Mouse (Mus musculus) stomach, embryonic 16.5 days (tissue): ENCODE results near the gene Egf. TPM values are rescaled to one million over a fixed set of nuclear protein-coding genes. Genes with fewer than 3 reads are reported as not detected.

Experiments used
- ATAC-seq: fragments of 200-750 bp; cut with Nextera tagmentation; 2 replicates; pipeline ENCODE4 v1.8.0; 2017; ENCODE audit warnings: moderate number of reproducible peaks, moderate TSS enrichment; ENCODE audit not compliant: insufficient read depth, low FRiP score
- H3K27ac ChIP-seq: fragments of 300-500 bp; sonication (generic); 2 replicates; pipeline ENCODE4 v1.5.1; 2014; ENCODE audit warnings: low read length
- H3K27me3 ChIP-seq: fragments of 300-500 bp; sonication (generic); 2 replicates; pipeline ENCODE4 v1.6.1; 2014; ENCODE audit warnings: low read length, control low read depth, mixed read lengths; ENCODE audit not compliant: control insufficient read depth, insufficient read depth
- H3K36me3 ChIP-seq: fragments of 300-500 bp; sonication (generic); 2 replicates; pipeline ENCODE4 v1.6.1; 2014; ENCODE audit warnings: low read length; ENCODE audit not compliant: control insufficient read depth, insufficient read depth
- H3K4me1 ChIP-seq: fragments of 300-500 bp; sonication (generic); 2 replicates; pipeline ENCODE4 v1.6.1; 2014; ENCODE audit warnings: low read length, control low read depth, mixed read lengths; ENCODE audit not compliant: control insufficient read depth, insufficient read depth
- H3K4me2 ChIP-seq: fragments of 300-500 bp; sonication (generic); 2 replicates; pipeline ENCODE4 v1.6.1; 2014; ENCODE audit warnings: low read depth, low read length, mixed read lengths
- H3K4me3 ChIP-seq: fragments of 300-500 bp; sonication (generic); replicated peaks from 2 replicates; pipeline ENCODE4 v1.5.1; 2014; ENCODE audit warnings: mild to moderate bottlenecking, low read length
- H3K9ac ChIP-seq: fragments of 300-500 bp; sonication (generic); 2 replicates; pipeline ENCODE4 v1.6.1; 2014; ENCODE audit warnings: low read length
- H3K9me3 ChIP-seq: fragments of 300-500 bp; sonication (generic); replicated peaks from 2 replicates; pipeline ENCODE4 v1.6.1; 2016; ENCODE audit warnings: low read length, control low read depth; ENCODE audit not compliant: control insufficient read depth
- WGBS: fragments of 180-500 bp; shearing (Covaris S2); extraction: QIAGEN DNeasy Blood & Tissue Kit; methylation state at CpG from one replicate; pipeline ENCODE4 v1.1.7; 2014; 5-methylcytosine and 5-hydroxymethylcytosine counted together
- polyA plus RNA-seq: library from polyadenylated mRNA; unstranded; fragments of >200 nt; fragmentation: Nextera tagmentation; extraction: Ambion mirVana; gene quantifications from 2 replicates; pipeline ENCODE4 v1.2.1, GENCODE M21; 2015

Gene Egf
- polyA plus RNA-seq, 1 experiment from 2014 or later, result 2.2 TPM

DNA sequence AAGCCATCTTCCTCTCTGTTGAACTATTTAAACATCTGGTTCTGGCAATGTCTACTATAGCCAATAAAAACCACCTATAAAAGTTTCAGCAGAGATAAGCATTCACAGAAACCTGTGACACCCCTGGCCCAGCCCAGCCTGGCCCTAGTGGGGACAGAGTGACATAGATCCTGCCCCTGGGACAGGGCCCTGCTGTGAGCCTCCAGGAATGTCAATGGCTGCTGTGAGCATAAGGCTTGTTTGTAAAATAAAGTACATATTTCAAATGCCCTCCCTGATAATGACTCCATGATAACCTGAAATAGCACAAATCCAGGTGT is 104.9 kb downstream of the Egf start:
- Histone ChIP-seq H3K4me3 (no peak overlapping the region), H3K9me3 (no peaks in the 10 kb centered on the region; the same call in 1 of the 2 replicates), H3K27me3 (no peaks in the 10 kb centered on the region), H3K9ac (no peak overlapping the region), H3K36me3 (no peaks in the 10 kb centered on the region), H3K27ac (no peak overlapping the region), H3K4me1 (peaks cover 10% of the 10 kb centered on the region), H3K4me2 (no peak overlapping the region)
- no peak; the same call in 1 of the 2 replicates for ATAC-seq

DNA sequence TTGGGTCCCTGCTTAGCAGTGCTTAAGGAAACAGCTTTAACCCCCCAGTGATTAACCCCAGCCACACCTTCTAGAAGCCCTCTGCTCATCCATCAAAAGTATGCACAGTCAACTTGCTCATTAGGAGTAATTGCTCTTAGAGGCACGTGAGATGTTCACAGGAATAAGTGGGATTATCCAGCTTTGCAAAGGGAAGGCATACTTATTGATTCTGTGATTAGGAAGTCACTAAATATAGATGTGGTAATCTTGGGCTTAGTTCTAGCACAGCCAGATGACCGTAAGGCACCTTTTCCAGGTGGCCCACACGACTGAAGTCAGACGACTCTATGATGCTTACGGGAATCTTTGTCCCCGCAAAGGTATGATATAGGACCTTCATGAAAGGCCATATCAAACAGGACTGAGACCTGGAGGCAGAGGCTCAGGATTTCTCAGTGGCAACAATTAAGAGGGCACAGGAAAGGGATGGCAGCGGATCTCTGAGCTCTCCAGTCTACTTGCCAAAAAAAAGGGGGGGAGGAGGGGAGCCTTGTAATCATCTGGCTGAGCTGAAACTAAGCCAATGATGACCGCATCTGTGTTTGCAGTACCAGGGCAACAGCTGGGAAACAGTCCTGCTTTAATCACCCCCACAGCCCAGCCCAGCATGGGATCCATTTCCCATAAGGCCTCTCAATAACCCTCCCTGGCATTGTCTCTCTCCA is 105.4 kb downstream of the Egf start:
- H3K27ac ChIP-seq, result no peak overlapping the region
- H3K4me1 ChIP-seq, result peaks cover 10% of the 10 kb centered on the region
- no peak overlapping the region for H3K4me2 ChIP-seq
- no peaks in the 10 kb centered on the region for H3K36me3 ChIP-seq
- no peaks in the 10 kb centered on the region; the same call in 1 of the 2 replicates for H3K9me3 ChIP-seq
- 71% methylated on average over 8 of the region's 8 CpGs for WGBS
- no peak overlapping the region for H3K4me3 ChIP-seq
- H3K27me3 ChIP-seq, result no peaks in the 10 kb centered on the region
- ATAC-seq, result no peak; the same call in 1 of the 2 replicates
- no peak overlapping the region for H3K9ac ChIP-seq

DNA sequence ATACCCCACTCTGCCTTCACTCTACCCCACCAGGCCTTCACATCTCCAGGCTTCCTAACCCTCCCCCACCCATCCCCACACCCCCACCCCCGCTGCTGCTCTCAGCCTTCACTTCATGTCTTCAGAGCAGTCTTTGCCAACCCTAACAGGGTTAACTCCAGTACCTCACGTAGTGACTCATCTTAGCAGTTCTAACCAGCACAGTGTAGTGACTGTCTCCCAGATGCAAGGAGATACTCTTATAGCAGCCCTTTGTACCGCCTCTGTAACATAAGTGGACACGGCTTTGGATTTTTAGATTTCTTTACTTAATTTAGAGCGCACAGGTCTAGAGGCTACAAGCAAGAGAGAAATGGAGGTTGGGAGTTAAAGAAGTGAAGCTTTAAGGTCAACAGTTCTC is 106.5 kb downstream of the Egf start:
- Histone ChIP-seq H3K27ac (no peak overlapping the region), H3K27me3 (no peaks in the 10 kb centered on the region), H3K4me2 (no peak overlapping the region), H3K9ac (no peak overlapping the region), H3K9me3 (no peaks in the 10 kb centered on the region), H3K4me1 (peaks cover 10% of the 10 kb centered on the region), H3K4me3 (no peak overlapping the region), H3K36me3 (no peaks in the 10 kb centered on the region)
- no peak for ATAC-seq
- 81% methylated on average over 5 of the region's 5 CpGs for WGBS

DNA sequence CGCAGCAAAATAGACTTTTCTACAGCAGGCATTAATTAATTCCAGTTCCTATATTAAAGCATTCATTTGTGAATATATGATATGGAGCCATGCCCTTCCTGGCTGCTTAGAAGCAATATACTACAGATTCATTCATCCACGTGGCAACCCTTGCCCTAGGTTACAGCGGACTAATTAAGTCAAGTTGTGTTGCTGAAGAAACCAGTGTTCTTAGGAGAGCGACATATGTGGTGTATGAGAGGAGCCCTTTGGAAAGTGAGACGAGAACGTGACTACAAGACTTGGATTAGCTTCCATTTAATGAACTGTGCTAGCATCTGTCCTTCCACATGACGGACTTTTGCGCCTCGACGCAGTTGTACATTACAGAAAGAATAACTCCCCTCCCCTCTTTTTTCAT is 107.8 kb downstream of the Egf start:
- no peak overlapping the region for H3K4me3 ChIP-seq
- 89% methylated on average over 10 of the region's 10 CpGs for WGBS
- no peak overlapping the region for H3K9ac ChIP-seq
- H3K27ac ChIP-seq, result no peak overlapping the region
- peaks cover 10% of the 10 kb centered on the region for H3K4me1 ChIP-seq
- ATAC-seq, result no peak
- H3K9me3 ChIP-seq, result no peaks in the 10 kb centered on the region
- no peaks in the 10 kb centered on the region for H3K36me3 ChIP-seq
- no peaks in the 10 kb centered on the region for H3K27me3 ChIP-seq
- H3K4me2 ChIP-seq, result no peak overlapping the region

DNA sequence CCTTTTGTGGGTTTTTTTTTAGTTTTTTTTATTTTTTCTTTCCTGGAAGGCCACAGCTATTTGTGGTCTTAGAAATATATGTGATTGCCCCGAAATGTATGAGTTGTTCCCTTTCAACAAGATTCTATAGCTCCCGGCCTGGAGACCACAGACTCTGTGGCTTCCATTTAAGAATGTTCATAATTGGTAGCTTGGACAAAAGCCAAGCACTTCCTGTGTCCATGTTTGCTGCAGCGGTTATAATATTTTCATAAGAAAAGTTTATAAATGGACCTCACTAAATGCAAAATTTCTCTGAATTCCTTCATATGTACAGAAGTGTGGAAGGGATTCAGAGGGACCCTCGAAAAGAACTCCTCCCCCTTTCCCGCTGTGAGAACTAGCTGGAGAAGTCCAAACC is 108.3 kb downstream of the Egf start:
- no peak overlapping the region for H3K4me3 ChIP-seq
- H3K27ac ChIP-seq, result no peak overlapping the region
- no peaks in the 10 kb centered on the region for H3K27me3 ChIP-seq
- peaks cover 10% of the 10 kb centered on the region for H3K4me1 ChIP-seq
- no peak overlapping the region for H3K4me2 ChIP-seq
- ATAC-seq, result no peak
- H3K9me3 ChIP-seq, result no peaks in the 10 kb centered on the region
- no peaks in the 10 kb centered on the region for H3K36me3 ChIP-seq
- WGBS, result 58% methylated on average over 5 of the region's 5 CpGs
- H3K9ac ChIP-seq, result no peak overlapping the region

DNA sequence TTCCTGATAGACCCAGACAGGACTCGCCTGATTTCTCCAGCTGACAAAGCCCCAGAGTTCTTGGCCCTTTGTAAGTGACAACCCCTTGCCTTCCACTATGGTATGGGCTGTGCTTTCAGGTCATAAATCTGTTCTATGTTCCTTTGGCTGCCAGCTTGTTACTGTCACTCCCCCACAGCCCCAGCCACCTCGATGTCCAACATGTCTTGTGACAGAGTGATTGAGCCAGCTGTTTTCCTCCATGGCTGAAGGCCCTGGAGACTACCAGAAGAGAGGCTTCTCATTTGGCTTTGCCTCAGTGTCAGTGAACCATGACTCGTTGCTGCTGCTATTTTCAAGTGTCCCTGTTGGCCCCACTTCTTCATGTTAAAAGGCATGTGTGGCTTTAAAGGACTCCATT is 109.7 kb downstream of the Egf start:
- H3K27ac ChIP-seq, result no peak overlapping the region
- H3K4me3 ChIP-seq, result no peak overlapping the region
- H3K4me1 ChIP-seq, result peaks cover 10% of the 10 kb centered on the region
- H3K9me3 ChIP-seq, result no peaks in the 10 kb centered on the region
- WGBS, result 57% methylated on average over 3 of the region's 3 CpGs
- no peak overlapping the region for H3K4me2 ChIP-seq
- no peaks in the 10 kb centered on the region for H3K36me3 ChIP-seq
- no peaks in the 10 kb centered on the region for H3K27me3 ChIP-seq
- H3K9ac ChIP-seq, result no peak overlapping the region
- no peak for ATAC-seq

DNA sequence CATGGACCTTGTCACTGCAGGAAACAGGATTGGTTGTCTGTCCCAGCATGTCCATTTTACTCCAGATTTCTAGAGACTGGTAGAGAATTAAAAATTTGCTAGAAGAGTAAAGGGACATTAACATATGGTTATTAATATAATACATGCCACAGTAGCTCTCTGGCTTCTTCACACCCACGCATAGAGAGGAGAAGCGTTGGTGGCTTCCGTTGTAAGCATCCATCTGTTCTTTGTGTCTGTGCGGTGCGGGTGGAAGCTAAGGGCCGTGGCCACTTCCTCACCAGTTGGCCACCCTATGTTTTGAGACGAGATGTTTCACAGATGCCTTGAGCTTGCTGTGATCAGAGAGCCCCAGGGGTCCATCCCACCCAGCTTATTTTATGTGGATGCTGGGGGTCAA is 113.5 kb downstream of the Egf start:
- Histone ChIP-seq H3K9me3 (no peaks in the 10 kb centered on the region), H3K27me3 (no peaks in the 10 kb centered on the region), H3K4me2 (no peak overlapping the region), H3K4me1 (peaks cover 3% of the 10 kb centered on the region; the same call in 1 of the 2 replicates), H3K27ac (no peak overlapping the region), H3K9ac (no peak overlapping the region), H3K4me3 (no peak overlapping the region), H3K36me3 (no peaks in the 10 kb centered on the region)
- WGBS, result 84% methylated on average over 7 of the region's 7 CpGs
- ATAC-seq, result no peak

DNA sequence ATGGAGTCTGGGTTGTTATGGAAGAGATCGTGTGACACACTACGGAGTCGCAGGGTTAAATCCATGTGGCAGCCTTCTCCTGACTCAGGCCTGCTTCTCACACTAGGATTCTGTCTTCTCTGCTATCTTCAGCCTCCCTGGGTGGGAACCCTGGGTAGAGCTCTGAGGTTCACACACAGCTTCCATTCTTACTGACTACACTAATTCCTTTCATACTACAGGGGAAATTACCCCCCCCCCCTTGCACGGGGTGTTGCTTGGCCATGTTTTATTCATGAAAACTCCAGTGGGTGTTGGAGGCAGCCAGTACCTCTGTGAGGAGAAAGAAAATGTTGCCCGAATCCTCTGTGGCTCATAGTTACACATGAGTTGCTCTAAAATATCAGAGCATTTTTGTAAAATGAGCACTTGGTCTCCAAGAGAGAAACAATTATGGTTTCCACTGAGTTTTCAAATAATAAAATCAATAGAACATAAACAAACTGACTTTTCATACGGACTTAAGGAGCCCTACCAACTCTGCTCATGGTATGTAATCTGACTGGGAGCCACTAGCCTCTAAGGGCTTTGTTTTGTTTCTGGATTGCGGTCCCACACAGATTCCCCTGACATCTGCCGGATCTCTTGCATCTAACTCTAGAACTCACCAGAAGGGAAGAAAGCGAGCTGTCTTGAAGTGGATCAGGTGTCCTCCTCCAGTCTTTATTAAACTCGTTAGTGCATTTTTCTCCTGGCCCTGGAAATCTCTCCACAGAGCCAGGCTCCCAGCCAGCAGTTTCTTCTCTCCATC is 114.7 kb downstream of the Egf start:
- Histone ChIP-seq H3K4me1 (no peaks in the 10 kb centered on the region; the same call in 1 of the 2 replicates), H3K27me3 (no peaks in the 10 kb centered on the region), H3K9ac (no peak overlapping the region), H3K4me3 (no peak overlapping the region), H3K9me3 (no peaks in the 10 kb centered on the region), H3K4me2 (no peak overlapping the region), H3K36me3 (no peaks in the 10 kb centered on the region), H3K27ac (no peak overlapping the region)
- WGBS, result 65% methylated on average over 10 of the region's 10 CpGs
- no peak for ATAC-seq

DNA sequence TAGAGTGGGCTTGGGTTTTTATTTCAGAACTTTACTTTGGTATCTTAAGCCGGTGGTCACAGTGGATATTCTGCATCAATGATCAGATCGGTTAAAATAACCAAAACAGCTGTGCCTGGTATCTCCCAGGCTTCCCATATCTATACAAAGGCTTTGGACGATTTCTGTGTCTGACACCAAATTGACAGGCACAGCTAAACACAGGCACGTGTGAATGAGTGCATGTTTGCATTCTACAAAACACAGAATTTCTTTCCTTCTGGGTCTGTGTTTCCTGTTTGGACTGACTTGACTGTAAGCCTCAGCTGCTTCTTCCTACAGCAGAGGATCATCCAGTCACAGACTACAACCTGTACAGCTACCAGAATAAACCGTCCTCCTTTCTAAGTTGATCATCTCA is 115.4 kb downstream of the Egf start:
- WGBS, result 41% methylated on average over 5 of the region's 5 CpGs
- no peak overlapping the region for H3K4me2 ChIP-seq
- H3K27me3 ChIP-seq, result no peaks in the 10 kb centered on the region
- H3K9ac ChIP-seq, result no peak overlapping the region
- no peak for ATAC-seq
- H3K27ac ChIP-seq, result no peak overlapping the region
- no peaks in the 10 kb centered on the region for H3K9me3 ChIP-seq
- no peaks in the 10 kb centered on the region for H3K36me3 ChIP-seq
- no peak overlapping the region for H3K4me3 ChIP-seq
- no peaks in the 10 kb centered on the region for H3K4me1 ChIP-seq
